Mouse (Mus musculus) stomach, embryonic 16.5 days (tissue): Measurements from ENCODE around the gene Cts6. TPM values are rescaled to one million over a fixed set of nuclear protein-coding genes. Genes with fewer than 3 reads are reported as not detected.
"Not testable (repeated sequence)": the region's sequence is repeated elsewhere in the genome, so short reads cannot be mapped to it uniquely, and the experiment has no call there.

Experiments
- ATAC-seq: fragments of 200-750 bp; cut with Nextera tagmentation; 2 replicates; pipeline ENCODE4 v1.8.0; 2017; ENCODE audit warnings: moderate number of reproducible peaks, moderate TSS enrichment; ENCODE audit not compliant: insufficient read depth, low FRiP score
- H3K27ac ChIP-seq: fragments of 300-500 bp; sonication (generic); 2 replicates; pipeline ENCODE4 v1.5.1; 2014; ENCODE audit warnings: low read length
- H3K27me3 ChIP-seq: fragments of 300-500 bp; sonication (generic); 2 replicates; pipeline ENCODE4 v1.6.1; 2014; ENCODE audit warnings: low read length, control low read depth, mixed read lengths; ENCODE audit not compliant: control insufficient read depth, insufficient read depth
- H3K36me3 ChIP-seq: fragments of 300-500 bp; sonication (generic); 2 replicates; pipeline ENCODE4 v1.6.1; 2014; ENCODE audit warnings: low read length; ENCODE audit not compliant: control insufficient read depth, insufficient read depth
- H3K4me1 ChIP-seq: fragments of 300-500 bp; sonication (generic); 2 replicates; pipeline ENCODE4 v1.6.1; 2014; ENCODE audit warnings: low read length, control low read depth, mixed read lengths; ENCODE audit not compliant: control insufficient read depth, insufficient read depth
- H3K4me2 ChIP-seq: fragments of 300-500 bp; sonication (generic); 2 replicates; pipeline ENCODE4 v1.6.1; 2014; ENCODE audit warnings: low read depth, low read length, mixed read lengths
- H3K4me3 ChIP-seq: fragments of 300-500 bp; sonication (generic); replicated peaks from 2 replicates; pipeline ENCODE4 v1.5.1; 2014; ENCODE audit warnings: mild to moderate bottlenecking, low read length
- H3K9ac ChIP-seq: fragments of 300-500 bp; sonication (generic); 2 replicates; pipeline ENCODE4 v1.6.1; 2014; ENCODE audit warnings: low read length
- H3K9me3 ChIP-seq: fragments of 300-500 bp; sonication (generic); replicated peaks from 2 replicates; pipeline ENCODE4 v1.6.1; 2016; ENCODE audit warnings: low read length, control low read depth; ENCODE audit not compliant: control insufficient read depth
- WGBS: fragments of 180-500 bp; shearing (Covaris S2); extraction: QIAGEN DNeasy Blood & Tissue Kit; methylation state at CpG from one replicate; pipeline ENCODE4 v1.1.7; 2014; 5-methylcytosine and 5-hydroxymethylcytosine counted together
- polyA plus RNA-seq: library from polyadenylated mRNA; unstranded; fragments of >200 nt; fragmentation: Nextera tagmentation; extraction: Ambion mirVana; gene quantifications from 2 replicates; pipeline ENCODE4 v1.2.1, GENCODE M21; 2015

The Cts6 gene
- polyA plus RNA-seq = not detected in 2 replicates

DNA sequence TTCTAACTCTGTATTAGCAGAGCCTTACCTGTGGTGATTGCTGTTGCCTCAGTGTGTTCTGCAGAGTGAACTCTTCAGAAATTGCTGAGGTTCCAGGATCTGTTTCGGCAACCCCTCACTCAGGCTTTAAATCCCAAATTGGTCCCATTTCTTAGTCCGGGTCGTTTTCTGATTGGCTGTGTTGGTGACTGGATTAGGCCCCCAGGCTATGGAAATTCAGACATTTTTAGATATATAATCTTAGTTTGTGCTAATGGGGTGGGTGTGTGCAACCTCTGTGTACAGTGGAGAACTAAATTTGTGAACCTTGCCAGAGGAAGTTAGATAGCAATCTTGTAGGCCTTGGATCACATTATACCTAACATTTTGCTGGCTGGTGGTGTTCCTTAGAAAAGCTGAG is at the start of gene Cts6:
TSS of gene Cts6 (minus strand) at position 101 of the 400 bp plus-strand sequence.
- Histone ChIP-seq H3K27me3 (no peaks in the 10 kb centered on the region), H3K36me3 (no peaks in the 10 kb centered on the region), H3K4me1 (no peaks in the 10 kb centered on the region), H3K4me3 (no peak within 1 kb of the TSS), H3K9ac (no peak within 1 kb of the TSS), H3K9me3 (no peaks in the 10 kb centered on the region; the same call in 1 of the 2 replicates), H3K4me2 (no peak within 1 kb of the TSS), H3K27ac (no peak within 1 kb of the TSS)
- ATAC-seq = no peak
- 85% methylated on average over 3 of the region's 3 CpGs for WGBS

DNA sequence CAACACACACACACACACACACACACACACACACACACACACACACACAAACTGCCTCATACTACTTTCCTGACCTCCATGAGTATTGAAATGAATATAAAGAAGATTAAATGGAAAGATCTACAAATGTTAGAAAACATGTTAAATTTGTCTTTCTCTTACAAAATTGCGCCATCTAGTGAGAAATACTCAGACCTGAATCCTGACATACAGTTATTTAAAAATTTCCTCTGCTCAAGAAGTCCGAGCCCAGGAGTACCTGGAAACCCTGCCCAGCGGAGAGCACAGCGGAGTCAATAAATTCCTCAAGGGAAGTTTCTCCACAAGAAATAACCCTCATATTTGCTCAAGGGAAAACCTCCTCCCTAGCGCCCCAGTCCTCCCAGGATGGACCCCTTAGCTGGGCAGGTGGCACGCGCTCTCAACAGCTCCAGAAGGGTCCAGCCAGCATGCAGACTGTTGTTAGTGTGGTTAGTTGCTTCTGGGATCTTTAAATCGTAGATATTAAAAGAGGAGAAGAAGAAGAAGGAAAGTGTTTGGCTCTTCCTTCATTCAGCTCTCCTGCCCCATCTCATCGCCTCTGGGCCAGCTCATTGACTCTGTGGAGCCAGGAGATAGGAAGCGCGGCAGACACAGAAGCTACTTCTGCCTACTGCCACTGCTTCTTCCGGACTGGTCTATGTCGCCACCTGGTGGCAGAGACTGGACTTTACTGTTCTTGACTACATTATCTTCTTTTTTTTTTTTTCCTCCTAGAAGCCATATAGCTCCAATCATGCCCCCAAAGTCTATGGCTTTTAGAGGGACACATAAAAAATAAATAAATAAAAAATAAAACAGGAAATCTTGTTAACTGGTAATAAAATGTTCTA is 38.1 kb upstream of the Cts6 start:
- H3K27ac ChIP-seq = no peak overlapping the region
- 56% methylated on average over 13 of the region's 13 CpGs for WGBS
- H3K4me3 ChIP-seq = no peak overlapping the region
- no peak for ATAC-seq
- H3K4me2 ChIP-seq = no peak overlapping the region
- no peaks in the 10 kb centered on the region for H3K4me1 ChIP-seq
- H3K9ac ChIP-seq = no peak overlapping the region
- no peaks in the 10 kb centered on the region for H3K36me3 ChIP-seq
- no peaks in the 10 kb centered on the region for H3K27me3 ChIP-seq
- no peaks in the 10 kb centered on the region for H3K9me3 ChIP-seq

DNA sequence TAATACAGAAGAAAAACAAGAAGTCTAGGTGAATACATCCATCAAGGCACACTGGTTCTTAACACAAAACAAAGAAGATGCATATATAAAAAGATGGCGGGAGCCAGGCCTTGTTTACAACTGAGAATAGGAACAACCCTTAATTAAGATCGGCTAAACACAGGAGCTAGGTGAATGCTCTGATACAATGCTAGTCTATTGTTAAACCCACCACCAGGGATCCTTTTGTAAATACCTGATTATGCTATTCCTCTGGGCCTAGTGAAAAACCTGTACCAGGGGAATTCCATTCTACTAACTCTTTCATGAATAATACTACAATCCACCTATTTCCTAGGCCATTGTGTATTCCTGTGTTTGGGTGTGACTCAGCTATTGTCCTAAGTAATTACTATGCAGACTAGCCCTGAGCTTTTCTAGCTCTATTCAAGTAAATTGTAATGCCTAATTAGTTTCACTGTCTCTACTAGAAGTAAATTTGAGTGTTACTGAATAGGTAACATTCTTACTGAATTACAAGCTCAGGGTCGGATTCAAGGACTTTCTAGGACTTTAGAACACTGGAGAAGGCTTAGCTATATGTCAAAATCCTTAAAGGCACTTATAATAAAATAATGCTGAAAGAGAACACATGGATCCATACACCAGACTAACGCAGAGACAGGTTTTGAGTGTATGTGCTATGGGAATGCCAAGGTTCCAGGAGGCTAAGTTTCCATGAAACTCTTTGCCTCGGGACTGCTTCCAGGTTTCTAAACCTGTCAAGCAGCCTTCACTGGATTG is 17.9 kb downstream of the Cts6 start:
- H3K4me2 ChIP-seq, H3K9ac ChIP-seq, H3K9me3 ChIP-seq, H3K4me3 ChIP-seq, H3K36me3 ChIP-seq, H3K27ac ChIP-seq, H3K27me3 ChIP-seq, H3K4me1 ChIP-seq, ATAC-seq: not testable (repeated sequence)
- 73% methylated on average over 5 of the region's 5 CpGs for WGBS

DNA sequence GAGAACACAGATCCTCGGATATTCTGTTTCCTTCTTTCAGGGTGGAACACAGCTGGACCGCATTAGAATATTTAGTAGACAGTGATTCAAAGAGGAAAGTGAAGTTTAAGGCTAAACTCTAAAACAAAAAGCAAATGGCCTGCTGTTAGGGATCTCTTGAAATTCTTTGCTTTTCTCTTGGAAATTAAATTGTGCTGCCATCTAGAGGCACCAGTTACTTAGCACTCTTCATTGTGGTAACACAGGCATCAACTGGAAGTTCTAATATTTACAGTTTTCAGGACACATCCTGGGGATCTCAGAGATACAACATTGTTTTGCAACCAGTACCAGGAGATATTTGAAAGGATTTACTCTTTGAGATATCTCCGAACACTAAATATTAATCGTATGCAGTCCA is 38.6 kb downstream of the Cts6 start:
- Histone ChIP-seq H3K9ac (no peak overlapping the region), H3K9me3 (peaks cover 7% of the 10 kb centered on the region; the same call in 1 of the 2 replicates), H3K27ac (no peak overlapping the region), H3K4me1 (no peaks in the 10 kb centered on the region), H3K4me2 (no peak overlapping the region), H3K36me3 (no peaks in the 10 kb centered on the region), H3K27me3 (no peaks in the 10 kb centered on the region), H3K4me3 (no peak overlapping the region)
- WGBS = 81% methylated on average over 4 of the region's 4 CpGs
- no peak for ATAC-seq

DNA sequence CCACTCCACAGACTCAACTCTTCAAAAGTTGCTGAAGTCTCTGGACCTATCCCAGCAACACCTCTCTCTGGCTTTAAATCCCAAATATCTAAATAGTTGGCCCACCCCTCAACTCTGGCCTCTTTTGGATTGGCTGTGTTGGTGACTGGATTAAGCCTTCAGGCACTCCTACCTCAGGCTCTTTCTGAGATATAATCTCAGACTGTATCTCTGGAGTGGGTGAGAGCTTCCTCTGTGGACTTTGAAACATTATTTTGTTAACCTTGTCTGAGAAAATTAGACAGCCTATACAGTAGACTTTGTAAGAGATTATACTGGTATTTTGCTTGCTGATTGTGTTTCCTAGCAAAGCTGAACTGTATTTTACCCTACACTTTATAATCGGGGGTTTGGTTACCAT is 39.1 kb downstream of the Cts6 start, which contains the start of gene Ctsr:
TSS of gene Ctsr (minus strand) at position 101 of the 400 bp plus-strand sequence.
- ATAC-seq = no peak
- Histone ChIP-seq H3K27me3 (no peaks in the 10 kb centered on the region), H3K4me2 (no peak within 1 kb of the TSS), H3K36me3 (no peaks in the 10 kb centered on the region), H3K9ac (no peak within 1 kb of the TSS), H3K9me3 (peaks cover 7% of the 10 kb centered on the region; the same call in 1 of the 2 replicates), H3K27ac (no peak within 1 kb of the TSS), H3K4me3 (no peak within 1 kb of the TSS), H3K4me1 (no peaks in the 10 kb centered on the region)
- WGBS = 74% methylated on average over 1 of the region's 1 CpGs

Other genes with a start within 250 kb of the Cts6 start
- gene Ctsj, start 197.5 kb downstream of the Cts6 start, polyA plus RNA-seq = not detected in 2 replicates
- not detected in 2 replicates for gene Ctsq, start 162.8 kb downstream of the Cts6 start, polyA plus RNA-seq
- gene Ctsr, start 39.2 kb downstream of the Cts6 start, polyA plus RNA-seq = not detected in 2 replicates
- gene Cts8, start 51.9 kb upstream of the Cts6 start, polyA plus RNA-seq = not detected in 2 replicates
- not detected in 2 replicates for gene Gm49398, start 85.4 kb upstream of the Cts6 start, polyA plus RNA-seq
- gene Cts7, start 154.8 kb upstream of the Cts6 start, polyA plus RNA-seq = not detected in 2 replicates